In the genomic region with DNA sequence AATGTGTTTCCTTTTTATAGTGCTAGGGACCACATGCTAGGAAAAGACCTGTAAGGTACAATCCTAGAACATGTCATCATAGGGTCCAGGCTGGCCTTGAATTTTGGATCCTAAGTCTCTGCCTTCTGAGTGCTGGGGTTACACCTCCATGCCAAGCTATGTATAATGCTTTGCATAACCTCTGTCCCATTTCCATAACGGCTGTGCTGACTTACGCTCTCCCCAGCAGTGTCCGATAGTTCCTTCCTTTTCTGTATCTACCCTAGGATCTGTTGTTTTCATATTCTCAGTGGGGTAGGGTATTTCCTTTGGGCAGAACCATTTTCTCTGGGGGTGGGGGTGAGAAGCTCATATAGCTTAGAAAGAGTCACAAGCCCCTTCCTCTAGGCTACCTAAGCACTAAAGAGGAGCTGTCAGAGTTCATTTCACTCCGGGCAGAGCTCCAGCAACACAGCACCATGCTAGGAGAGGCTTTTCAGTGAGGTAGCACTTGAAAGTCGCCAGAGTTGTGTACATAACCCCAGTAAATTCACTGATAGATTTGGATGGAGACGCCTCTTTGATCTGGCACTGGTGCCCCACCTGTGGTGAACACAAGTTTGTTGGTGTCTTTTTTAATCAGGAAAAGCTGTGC, we compare ENCODE assay signal across 18 mouse cellular contexts. TPM values are rescaled to one million over a fixed set of nuclear protein-coding genes. Genes with fewer than 3 reads are reported as not detected.
A peak's percentile ranks its signal among the peaks of the same experiment; 100 is the strongest.
DNase-seq lines count a peak whose midpoint lies in the region; ATAC-seq and TF ChIP-seq lines count a peak whose summit lies in the region.
"Had no signal": no experiment of that assay in that cellular context is flagged by ENCODE, and none has a peak within 500 bp of the region (broad histone marks: within the 10 kb centered on the region; RNA-seq: fewer than 3 reads in every experiment).

No protein-coding gene starts in this region.

- H3K9ac ChIP-seq in liver, adult 2 months (ENCODE audit: low read depth, low read length) = no peak overlapping the region
- H3K9ac ChIP-seq: forebrain, embryonic 15.5 days; hindbrain, embryonic 14.5 days; liver, embryonic 13.5 days had no signal

- ATAC-seq in activated CD4-positive, CD25-positive, alpha-beta regulatory T cell, adult 4 months = no peak
- ATAC-seq: forebrain, embryonic 15.5 days had no signal

- H3K9me3 ChIP-seq in heart, embryonic 10.5 days = no peaks in the 10 kb centered on the region
- H3K9me3 ChIP-seq: forebrain, embryonic 15.5 days; liver, embryonic 13.5 days; midbrain, embryonic 10.5 days had no signal

- DNase-seq in heart, embryonic 10.5 days (ENCODE audit: low spot score) = no peak
- DNase-seq in heart, adult 11 months = no peak
- DNase-seq in liver, adult 2 months (ENCODE audit: extremely low read depth, low read depth, low spot score) = peak; percentile 46
- no peak for DNase-seq in liver
- DNase-seq in lung, postnatal 25 days (ENCODE audit: low spot score) = peak; percentile 52
- no peak for DNase-seq in layer of hippocampus, adult 18-20 months (ENCODE audit: low spot score in 2 of 2)
- DNase-seq: adrenal gland, postnatal 36 days; B cell, adult 2 months; cerebellum, postnatal 36 days; gastrocnemius, postnatal 25 days; kidney, adult 11 months; kidney, postnatal 36 days; liver, embryonic 13.5 days had no signal

- no peak overlapping the region for H3K4me3 ChIP-seq in heart, embryonic 10.5 days
- no peak overlapping the region for H3K4me3 ChIP-seq in liver, adult 2 months (ENCODE audit: insufficient read depth, low read depth, low read length)
- no peak overlapping the region for H3K4me3 ChIP-seq in brown adipose tissue, adult 24 weeks (ENCODE audit: insufficient read depth, low read depth, low read length)
- H3K4me3 ChIP-seq: forebrain, embryonic 15.5 days; liver, embryonic 13.5 days; midbrain, embryonic 10.5 days had no signal

- TF ChIP-seq POLR2A in liver, adult 2 months (IDR thresholded peaks at IDR 0.05; ENCODE audit: extremely low read depth, insufficient read depth, low read length) = no peak

- no peaks in the 10 kb centered on the region for H3K27me3 ChIP-seq in heart, embryonic 10.5 days (ENCODE audit: insufficient read depth, poor library complexity, severe bottlenecking)
- H3K27me3 ChIP-seq in liver, adult 2 months (ENCODE audit: control insufficient read depth, insufficient read depth, low read length) = no peaks in the 10 kb centered on the region
- H3K27me3 ChIP-seq: forebrain, embryonic 15.5 days; liver, embryonic 13.5 days had no signal

- no peaks in the 10 kb centered on the region for H3K79me2 ChIP-seq in liver, adult 2 months (ENCODE audit: control insufficient read depth, insufficient read depth, low read length)

- H3K4me1 ChIP-seq in heart, embryonic 10.5 days = peaks cover 8% of the 10 kb centered on the region; the same call in 1 of the 2 replicates
- peaks cover 5% of the 10 kb centered on the region; the same call in 1 of the 2 replicates for H3K4me1 ChIP-seq in liver, adult 2 months (ENCODE audit: control insufficient read depth, insufficient read depth, low read length)
- H3K4me1 ChIP-seq in brown adipose tissue, adult 24 weeks (ENCODE audit: control insufficient read depth, insufficient read depth, insufficient read length, low read length) = peaks cover 11% of the 10 kb centered on the region
- H3K4me1 ChIP-seq: forebrain, embryonic 15.5 days; midbrain, embryonic 10.5 days had no signal

- H3K36me3 ChIP-seq in heart, embryonic 10.5 days = peaks cover 5% of the 10 kb centered on the region; the same call in 1 of the 2 replicates
- no peaks in the 10 kb centered on the region for H3K36me3 ChIP-seq in liver, adult 2 months (ENCODE audit: control insufficient read depth, insufficient read depth, low read length)
- H3K36me3 ChIP-seq: forebrain, embryonic 15.5 days had no signal

- H3K27ac ChIP-seq in heart, embryonic 10.5 days = 0 out of 2 replicates have a peak overlapping the region, but pooled peaks have one; percentile 16
- no peak overlapping the region for H3K27ac ChIP-seq in liver, adult 2 months (replicated peaks; ENCODE audit: insufficient read depth, low read depth, low read length)
- H3K27ac ChIP-seq in brown adipose tissue, adult 24 weeks (replicated peaks; ENCODE audit: low read depth, low read length) = peak overlapping the region; percentile 43
- H3K27ac ChIP-seq: forebrain, embryonic 15.5 days; hindbrain, embryonic 14.5 days; liver, embryonic 13.5 days; midbrain, embryonic 10.5 days had no signal

- no peak for TF ChIP-seq CTCF in liver, adult 2 months (IDR thresholded peaks at IDR 0.05; ENCODE audit: low read depth, low read length)

- WGBS in heart, embryonic 10.5 days = 62% methylated on average over 6 of the region's 6 CpGs
- 41% methylated on average over 6 of the region's 6 CpGs for WGBS in liver, adult 2 months

RNA-seq across cellular contexts. Expression of a gene that starts 21.9 kb away (rescaled TPM):
- 4.3 and 4.4 TPM in 2 replicates for polyA plus RNA-seq in heart, embryonic 10.5 days (2016; fragmentation: Nextera tagmentation; extraction: Ambion mirVana)
- total RNA-seq in liver, adult 2 months (2014; rRNA removed) = 3.9 and 4.6 TPM in 2 replicates
- 4.4 and 9.3 TPM in 2 replicates for polyA plus RNA-seq in liver, adult 2 months (2012; rRNA removed)
- 6.2 and 7.7 TPM in 2 replicates for polyA plus RNA-seq in brown adipose tissue, adult 24 weeks (2012; ENCODE audit: insufficient read depth, insufficient read length, missing spikeins)
- total RNA-seq in layer of hippocampus, adult 18-20 months (2021) = 1 to 10 TPM; 7.1 to 7.6 TPM
- polyA plus RNA-seq in activated CD4-positive, CD25-positive, alpha-beta regulatory T cell, adult 4 months (2017; shearing (Covaris generic)) = 10 to 100 TPM; 21.6 to 22.8 TPM

Comparison
In these comparisons a context has a peak if more than half of its experiments do, and no peak if none do; other contexts are left out.
1. DNase-seq: peak in liver, adult 2 months (single experiment) and lung, postnatal 25 days (single experiment); none in heart, embryonic 10.5 days (single experiment), heart, adult 11 months (single experiment), liver (single experiment) and layer of hippocampus, adult 18-20 months (0 of 2).